Mouse (Mus musculus) left cerebral cortex, adult 2 months (tissue): ENCODE results near the gene Tcf3. TPM values are rescaled to one million over a fixed set of nuclear protein-coding genes. Genes with fewer than 3 reads are reported as not detected.

Experiments used
- DNase-seq, 2 experiments: peaks; one replicate each; pipeline ENCODE4 v3.0.0; 2021 to 2022; ENCODE audit warnings: low spot score in 2 of 2, mixed read lengths in 1 of 2; ENCODE audit errors: extremely low spot score in 1 of 2
- H3K27ac ChIP-seq: fragments of 200-600 bp; 2 replicates; pipeline ENCODE4 v1.8.1; 2022
- H3K4me3 ChIP-seq: fragments of 200-600 bp; 2 replicates; pipeline ENCODE4 v1.8.1; 2022
- CTCF ChIP-seq: fragments of 200-600 bp; IDR thresholded peaks from 2 replicates; pipeline ENCODE4 v1.8.1; 2022; ENCODE audit warnings: antibody characterized with exemption, mild to moderate bottlenecking, moderate library complexity
- intact Hi-C: fragments of 180-260 bp; cut with DNase I; formaldehyde crosslinking; loops from one replicate; pipeline ENCODE4 v1.15.1; 2025
- total RNA-seq, 2 experiments: library from RNA; stranded (reverse); gene quantifications; 2 replicates each; pipeline ENCODE4 v1.2.3; 2021

The Tcf3 gene
- total RNA-seq, 2 experiments from 2014 or later: 28.9 to 30.1 TPM

DNA sequence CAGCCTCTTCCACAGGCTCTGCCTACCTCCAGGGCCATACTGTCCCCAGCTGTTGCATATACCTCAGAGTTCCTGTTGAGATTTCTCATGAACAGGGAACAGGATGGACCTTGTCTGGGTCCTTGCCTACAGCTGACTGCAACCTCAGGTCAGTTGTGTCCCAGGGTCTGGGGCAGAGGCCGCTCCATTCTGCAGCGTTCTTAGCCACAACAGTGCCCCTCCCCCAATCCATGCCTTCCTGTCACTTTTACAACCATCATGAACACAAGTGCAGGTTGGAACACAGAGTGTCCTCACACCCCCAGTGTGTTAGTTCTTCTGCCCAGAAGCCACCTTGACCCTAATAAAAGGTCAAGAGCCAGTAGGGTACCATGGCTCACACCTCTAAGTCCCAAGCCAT lies 44.7 kb downstream of the Tcf3 start:
- DNase-seq: no peak
- TF ChIP-seq CTCF: no peak
- intact Hi-C loops: no loop called here
- Histone ChIP-seq H3K4me3 (no peak overlapping the region), H3K27ac (no peak overlapping the region)

DNA sequence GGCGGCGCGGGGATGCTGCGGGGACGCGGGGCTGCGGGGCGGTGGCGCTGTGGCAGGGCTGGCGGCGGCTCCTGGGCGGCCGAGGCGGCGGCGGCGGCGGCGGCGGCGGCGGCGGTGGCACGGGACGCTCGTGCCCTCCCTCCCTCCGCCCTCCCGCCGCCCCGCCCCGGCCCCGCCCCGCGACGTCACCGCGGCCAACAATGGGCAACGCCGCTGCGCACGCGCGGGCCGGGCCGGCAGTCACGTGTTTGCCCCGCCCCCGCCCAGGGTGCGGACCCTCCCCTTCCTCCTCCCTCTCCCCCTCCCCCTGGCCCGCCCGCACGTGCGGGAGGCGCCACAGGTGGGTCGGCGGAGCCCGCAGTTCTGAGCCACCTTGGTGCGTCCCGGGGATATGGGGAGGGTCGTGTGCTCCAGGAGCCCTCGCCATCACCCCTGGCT lies 45.9 kb downstream of the Tcf3 start, which contains the start of gene Mex3d:
TSS of gene Mex3d (minus strand) at position 138 of the 438 bp plus-strand sequence.
- Histone ChIP-seq H3K4me3 (peak within 1 kb of the TSS; percentile 83), H3K27ac (peak within 1 kb of the TSS; percentile 89)
- DNase-seq: peak; percentile 90
- TF ChIP-seq CTCF: no peak
- intact Hi-C loops: no loop called here

DNA sequence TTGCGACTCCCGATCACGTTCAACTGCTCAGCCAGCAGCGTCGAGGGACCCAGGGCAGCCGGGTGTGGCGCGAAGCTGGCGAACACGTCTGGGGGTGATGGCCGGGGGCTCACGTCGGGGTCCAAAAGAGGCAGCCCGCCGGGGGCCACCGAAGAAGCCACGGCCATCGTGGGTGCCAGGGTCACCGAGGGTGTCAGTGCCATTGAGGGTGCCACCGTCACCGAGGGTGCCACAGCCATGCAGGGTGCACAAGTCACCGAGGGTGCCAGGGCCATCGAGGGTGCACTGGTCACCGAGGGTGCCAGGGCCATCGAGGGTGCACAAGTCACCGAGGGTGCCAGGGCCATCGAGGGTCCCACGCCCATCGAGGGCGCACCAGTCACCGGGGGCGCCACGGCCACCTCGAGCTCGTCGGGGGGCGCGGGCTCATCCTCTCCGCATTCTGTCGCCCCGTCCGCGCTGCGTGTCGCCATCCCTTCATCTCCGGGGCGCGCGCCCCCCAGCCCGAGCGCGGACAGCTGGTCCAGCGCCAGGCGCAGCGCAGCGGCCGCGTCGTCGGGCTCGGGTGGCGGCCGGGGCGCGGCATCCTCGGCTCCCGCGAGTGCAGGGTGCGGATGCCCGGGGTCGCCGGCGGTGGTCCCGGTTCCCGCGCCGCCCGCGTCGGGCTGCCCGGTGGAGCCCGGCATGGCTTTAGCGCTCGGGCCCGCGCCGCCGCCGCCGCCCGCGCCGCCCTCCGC lies 46.5 kb downstream of the Tcf3 start:
- peak overlapping the region; percentile 71 for H3K27ac ChIP-seq
- intact Hi-C loops: no loop called here
- peak overlapping the region; percentile 83 for H3K4me3 ChIP-seq
- no peak for TF ChIP-seq CTCF
- DNase-seq: no peak

DNA sequence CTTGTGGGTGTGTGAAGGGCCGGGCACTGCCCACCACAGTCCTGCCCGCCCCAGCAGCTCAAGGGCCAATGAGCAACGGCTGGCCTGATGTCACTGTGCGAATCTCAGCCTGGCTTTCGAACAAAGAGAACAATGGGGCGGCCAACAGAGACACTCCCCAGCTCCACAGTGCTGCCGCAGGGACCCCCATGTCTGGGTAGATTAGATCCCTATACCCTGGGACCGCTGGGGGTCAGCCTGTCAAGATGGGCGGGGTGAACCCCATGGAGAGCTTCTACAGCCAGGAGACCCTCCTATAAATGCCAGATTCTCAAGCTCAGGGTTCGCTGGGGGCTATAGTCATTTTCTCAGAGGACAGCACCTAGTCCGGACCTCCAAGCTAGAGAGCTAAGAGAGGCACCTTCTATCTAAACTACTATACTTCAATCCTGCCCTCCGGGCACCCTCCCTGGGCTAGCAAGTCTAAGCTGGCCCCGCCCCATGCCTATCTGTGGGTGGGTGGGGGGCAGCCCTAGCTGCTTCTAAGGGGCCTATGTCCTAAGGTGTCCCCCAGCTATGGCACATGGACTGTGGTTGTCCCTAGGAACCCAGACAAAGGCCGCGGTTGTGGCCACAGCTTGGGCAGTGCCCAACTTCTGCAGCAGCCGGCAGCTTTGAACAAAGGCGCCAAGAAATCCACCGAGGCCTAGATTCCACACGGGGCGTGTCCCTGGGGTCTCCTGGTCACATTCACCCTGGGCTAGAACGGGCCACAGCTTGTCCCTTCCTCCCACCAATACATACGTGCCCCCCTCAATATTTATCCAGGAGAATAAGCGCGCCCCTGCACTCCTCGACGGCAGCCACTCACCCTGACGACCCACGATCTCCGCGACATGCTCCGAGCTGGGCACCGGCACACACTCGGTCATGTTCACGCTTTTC lies 47.4 kb downstream of the Tcf3 start:
- no peak for DNase-seq
- H3K4me3 ChIP-seq: peak overlapping the region; percentile 83

DNA sequence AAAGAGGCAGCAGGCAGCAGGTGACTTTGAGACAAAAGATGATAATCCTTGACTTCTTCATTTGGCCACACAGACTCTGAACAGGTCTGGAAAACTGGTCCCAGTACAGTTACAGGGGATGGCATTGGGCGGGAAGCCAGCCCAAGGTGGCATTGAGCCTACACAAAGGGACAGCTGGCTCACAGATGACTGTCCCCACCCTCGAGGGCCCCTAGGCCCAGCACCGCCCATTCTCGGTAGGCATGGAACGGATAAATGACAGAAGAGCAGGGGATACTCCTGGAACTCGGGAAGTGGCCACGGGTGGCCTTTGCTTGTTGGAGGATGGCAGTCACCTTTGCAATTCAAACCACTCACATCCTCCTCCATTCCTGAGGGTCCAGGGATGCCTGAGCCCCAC lies 48.1 kb downstream of the Tcf3 start:
- Histone ChIP-seq H3K4me3 (peak overlapping the region; percentile 83), H3K27ac (peak overlapping the region; percentile 36; the same call in 1 of the 2 replicates)
- intact Hi-C loops: no loop called here
- DNase-seq: no peak
- TF ChIP-seq CTCF: no peak

More for the DNA sequence above, 47.4 kb downstream of the Tcf3 start:
- no peak for TF ChIP-seq CTCF
- H3K27ac ChIP-seq: peak overlapping the region; percentile 71
- intact Hi-C loops: no loop called here

DNA sequence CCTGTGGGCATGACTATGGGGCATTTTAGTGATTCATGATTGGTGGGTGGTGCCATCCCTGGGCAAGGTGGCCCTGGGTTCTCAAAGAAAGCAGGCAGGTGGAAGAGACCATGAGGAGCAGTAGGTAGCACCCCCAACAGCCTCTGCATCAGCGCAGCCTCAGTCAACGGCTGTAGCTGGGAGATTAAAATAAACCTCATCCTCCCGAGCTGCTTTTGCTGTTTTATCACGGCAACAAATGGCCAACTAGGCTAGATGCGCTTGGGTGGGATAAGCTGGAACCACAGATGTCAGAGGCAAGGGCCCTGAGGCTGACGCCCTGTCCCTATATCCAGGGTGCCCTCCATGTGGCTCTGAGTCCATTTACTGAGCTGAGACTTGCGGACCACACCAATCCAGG lies 48.7 kb downstream of the Tcf3 start:
- no peak for TF ChIP-seq CTCF
- intact Hi-C loops: no loop called here
- H3K27ac ChIP-seq: 0 out of 2 replicates have a peak overlapping the region, but pooled peaks have one; percentile 40
- DNase-seq: no peak
- H3K4me3 ChIP-seq: peak overlapping the region; percentile 83

DNA sequence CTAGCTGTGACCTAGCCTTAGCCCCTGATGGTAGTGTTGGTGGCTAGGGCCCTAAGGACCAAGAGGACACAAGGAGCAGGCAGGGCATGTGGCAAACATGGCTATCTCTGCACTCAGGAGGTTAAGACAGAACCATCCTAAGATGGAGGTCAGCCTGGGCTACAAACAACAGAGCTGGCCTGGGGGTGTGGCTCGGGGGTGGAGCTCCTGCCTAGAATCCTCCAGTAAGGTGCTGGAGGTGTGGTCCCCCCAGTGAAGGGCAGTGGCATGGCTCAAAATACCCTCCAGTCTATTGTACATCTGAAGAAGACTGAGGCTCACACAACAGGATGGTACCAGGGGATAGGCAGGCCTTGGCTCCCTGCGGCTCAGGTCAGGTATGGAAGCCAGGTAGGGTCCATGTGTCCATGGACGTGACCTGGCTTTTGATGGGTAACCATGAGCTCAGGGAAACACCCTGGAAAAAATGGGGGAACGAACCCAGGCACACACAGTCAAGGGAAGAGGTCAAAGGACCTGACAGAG lies 49.3 kb downstream of the Tcf3 start:
- H3K4me3 ChIP-seq: no peak overlapping the region
- intact Hi-C loops: no loop called here
- H3K27ac ChIP-seq: no peak overlapping the region
- no peak for DNase-seq
- TF ChIP-seq CTCF: no peak

DNA sequence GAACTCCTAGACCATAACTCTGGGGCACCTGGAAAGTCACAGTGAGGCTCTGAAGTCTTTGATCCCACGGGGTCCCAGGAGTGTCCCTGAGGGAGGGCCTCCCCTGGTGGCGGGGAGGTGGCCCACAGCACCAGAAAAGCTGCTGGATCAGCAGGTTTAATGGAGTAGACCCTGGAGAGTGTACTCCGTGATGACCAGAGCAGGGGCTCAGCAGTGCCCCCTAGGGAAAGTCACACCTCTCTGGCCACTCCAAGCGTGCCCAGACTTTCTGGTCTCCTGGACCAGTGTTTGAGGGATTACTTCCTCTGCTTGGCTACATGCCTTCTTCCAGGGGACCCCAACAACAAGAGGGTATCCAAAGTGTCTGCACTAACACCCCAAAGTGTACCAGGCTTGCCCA lies 50.0 kb downstream of the Tcf3 start:
- H3K4me3 ChIP-seq: no peak overlapping the region
- intact Hi-C loops: no loop called here
- TF ChIP-seq CTCF: peak; percentile 50

DNA sequence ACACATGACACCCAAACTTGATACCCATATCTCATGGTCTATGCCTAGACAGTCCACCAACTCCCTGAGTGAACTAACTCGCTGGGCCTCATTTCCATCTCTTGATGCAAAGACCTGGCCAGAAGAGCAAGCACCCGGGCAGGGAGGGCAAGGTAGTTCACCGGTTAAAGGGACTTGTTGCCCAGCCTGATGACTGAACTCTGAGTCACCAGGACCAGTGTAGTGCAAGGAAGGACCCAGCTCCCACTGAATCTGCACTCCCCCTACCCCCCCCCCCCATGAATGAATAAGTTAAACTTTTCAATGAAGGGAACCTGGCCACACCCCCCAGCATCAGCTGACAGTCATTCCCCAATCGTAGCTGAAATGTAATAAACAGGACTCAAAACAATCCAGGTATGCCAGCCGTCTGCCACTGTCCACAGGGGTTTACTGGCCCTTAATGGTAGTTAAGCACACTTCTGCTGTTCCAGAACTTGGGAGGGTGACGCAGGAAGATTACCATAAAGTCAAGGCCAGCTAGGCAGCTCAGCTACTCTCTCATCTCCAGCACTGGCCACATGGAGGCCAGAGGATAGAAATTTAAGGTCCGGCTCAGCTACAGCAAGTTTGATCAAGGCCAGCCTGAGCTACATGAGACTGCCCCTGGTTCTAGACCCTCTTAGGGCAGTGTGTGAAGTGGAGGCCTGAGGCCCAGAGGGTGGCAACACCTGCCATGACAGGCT lies 50.6 kb downstream of the Tcf3 start:
- Histone ChIP-seq H3K27ac (no peak overlapping the region), H3K4me3 (no peak overlapping the region)
- no peak for DNase-seq
- intact Hi-C loops: no loop called here
- no peak for TF ChIP-seq CTCF

More for the DNA sequence above, 50.0 kb downstream of the Tcf3 start:
- no peak overlapping the region for H3K27ac ChIP-seq
- no peak for DNase-seq

DNA sequence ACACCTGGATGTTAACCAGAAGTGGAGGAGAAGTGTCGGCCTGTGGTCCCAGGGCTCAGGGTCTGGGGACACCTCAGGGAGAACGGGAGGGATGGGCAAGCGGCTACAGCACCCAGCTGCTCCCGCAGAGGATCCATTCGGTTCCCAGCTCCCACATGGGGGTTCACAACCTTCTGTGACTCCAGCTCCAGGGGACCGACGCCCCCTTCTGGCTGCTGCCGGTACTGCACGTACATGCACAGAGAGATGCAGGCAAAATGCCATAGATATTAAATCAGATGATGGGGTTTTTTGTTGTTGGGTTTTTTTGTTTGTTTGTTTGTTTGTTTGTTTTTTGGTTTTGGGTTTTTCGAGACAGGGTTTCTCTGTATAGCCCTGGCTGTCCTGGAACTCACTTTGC lies 55.7 kb downstream of the Tcf3 start:
- DNase-seq: no peak
- H3K4me3 ChIP-seq: no peak overlapping the region
- intact Hi-C loops: loop anchor here (10.0 kb wide), 1 partner anchor 203 kb away; the partner anchor contains the start of genes 1600002K03Rik and Efna2
- TF ChIP-seq CTCF: peak; percentile 64
- H3K27ac ChIP-seq: no peak overlapping the region

DNA sequence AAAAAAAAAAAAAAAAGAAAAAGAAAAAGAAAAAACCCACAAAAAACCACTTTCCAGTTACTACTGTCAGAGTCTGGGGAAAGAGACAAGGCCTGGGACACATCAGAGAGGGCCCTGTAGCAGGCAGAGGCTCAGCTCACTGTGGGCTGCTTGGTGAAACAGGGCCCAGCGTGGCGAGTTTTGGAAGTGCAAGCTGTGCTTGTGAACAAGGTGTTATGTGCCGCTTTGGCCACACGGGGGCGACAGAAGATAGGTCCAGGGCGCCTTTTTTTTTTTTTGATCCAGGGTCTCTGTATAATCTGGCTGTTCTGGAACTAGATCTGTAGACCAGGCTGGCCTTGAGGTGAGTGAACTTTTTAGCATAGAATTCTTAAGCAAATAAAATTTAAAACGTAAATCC lies 57.3 kb downstream of the Tcf3 start:
- peak; percentile 94 for TF ChIP-seq CTCF
- no peak overlapping the region for H3K27ac ChIP-seq
- H3K4me3 ChIP-seq: no peak overlapping the region
- DNase-seq: peak; percentile 83 to 88
- intact Hi-C loops: loop anchor here (10.0 kb wide), 1 partner anchor 201 kb away; the partner anchor contains the start of genes 1600002K03Rik and Efna2
